Mouse (Mus musculus) layer of hippocampus, adult 11-12 months (tissue): ENCODE data around the gene Tmtc1.

Experiments used
- DNase-seq: peaks from one replicate; pipeline ENCODE4 v3.0.0; 2022; ENCODE audit warnings: low spot score

Gene Tmtc1

GRCm38 (mm10) chr6:148241685-148242084, 202.5 kb downstream of the Tmtc1 start:
- no peak for DNase-seq

- no peak for DNase-seq
These were observed 204.9 kb downstream of the Tmtc1 start for GRCm38 (mm10) chr6:148239311-148239710.

- no peak for DNase-seq
These were observed 206.7 kb downstream of the Tmtc1 start for GRCm38 (mm10) chr6:148237453-148237852.

- no peak for DNase-seq
These were observed 209.9 kb downstream of the Tmtc1 start for GRCm38 (mm10) chr6:148234105-148234828.

- DNase-seq, result no peak
These were observed 216.6 kb downstream of the Tmtc1 start for GRCm38 (mm10) chr6:148227542-148227941.

- no peak for DNase-seq
These were observed 221.5 kb downstream of the Tmtc1 start for GRCm38 (mm10) chr6:148222686-148223085.

GRCm38 (mm10) chr6:148218235-148219076, 225.7 kb downstream of the Tmtc1 start:
- no peak for DNase-seq

GRCm38 (mm10) chr6:148216752-148217151, 227.4 kb downstream of the Tmtc1 start:
- no peak for DNase-seq

- peak; percentile 67 for DNase-seq
These were observed 229.4 kb downstream of the Tmtc1 start for GRCm38 (mm10) chr6:148214765-148215164.

GRCm38 (mm10) chr6:148211897-148212680, 232.1 kb downstream of the Tmtc1 start, which contains the start of gene Ergic2:
Gene Ergic2, minus strand, starts transcription at chr6:148212374.
- peak; percentile 99 for DNase-seq

- DNase-seq, result no peak
These were observed 232.8 kb downstream of the Tmtc1 start for GRCm38 (mm10) chr6:148211391-148211876.

- no peak for DNase-seq
These were observed 236.7 kb downstream of the Tmtc1 start for GRCm38 (mm10) chr6:148207522-148207921.

GRCm38 (mm10) chr6:148205134-148205533, 239.1 kb downstream of the Tmtc1 start:
- no peak for DNase-seq

GRCm38 (mm10) chr6:148199729-148200128, 244.5 kb downstream of the Tmtc1 start:
- DNase-seq, result no peak

- DNase-seq, result no peak
These were observed 245.0 kb downstream of the Tmtc1 start for GRCm38 (mm10) chr6:148199177-148199576.

GRCm38 (mm10) chr6:148193972-148194701, 250.1 kb downstream of the Tmtc1 start:
- no peak for DNase-seq

- DNase-seq, result no peak
These were observed 258.5 kb downstream of the Tmtc1 start for GRCm38 (mm10) chr6:148185694-148186093.
